Mouse (Mus musculus) heart, postnatal 10 days (tissue): ENCODE results near the gene Bpifb5. TPM values are rescaled to one million over a fixed set of nuclear protein-coding genes. Genes with fewer than 3 reads are reported as not detected.
"Not testable (repeated sequence)": the region's sequence is repeated elsewhere in the genome, so short reads cannot be mapped to it uniquely, and the experiment has no call there.

ENCODE experiments used
- DNase-seq, 2 experiments: peaks; one replicate each; pipeline ENCODE4 v3.0.0; 2021
- intact Hi-C: fragments of 180-260 bp; cut with DNase I; formaldehyde crosslinking; loops from one replicate; pipeline ENCODE4 v1.15.1; 2025
- total RNA-seq, 2 experiments: library from RNA; stranded (reverse); gene quantifications; 2 replicates each; pipeline ENCODE4 v1.2.3; 2021

Bpifb5 gene
- total RNA-seq, 2 experiments from 2014 or later, result not detected

DNA sequence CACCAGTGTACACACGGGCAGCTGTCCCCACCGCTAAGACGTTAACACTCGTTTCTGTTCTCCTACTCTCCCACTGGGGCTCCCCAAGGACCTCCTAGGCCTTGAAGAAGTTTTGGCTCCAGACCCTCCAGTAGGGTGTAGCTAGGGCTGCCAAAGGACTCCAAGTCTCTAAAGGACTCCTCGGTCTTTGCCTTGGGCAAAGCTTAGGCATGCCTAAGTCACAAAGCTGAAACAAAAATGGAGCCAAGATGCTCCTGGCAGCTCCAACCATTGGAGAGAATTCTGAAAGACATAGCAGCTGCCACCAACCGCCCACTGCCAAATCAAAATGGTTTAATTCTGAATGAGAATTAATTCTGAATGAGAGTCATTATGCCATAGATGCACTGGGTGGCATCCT is 9.9 kb downstream of the Bpifb5 start:
- DNase-seq, result no peak
- intact Hi-C loops, result no loop called here

DNA sequence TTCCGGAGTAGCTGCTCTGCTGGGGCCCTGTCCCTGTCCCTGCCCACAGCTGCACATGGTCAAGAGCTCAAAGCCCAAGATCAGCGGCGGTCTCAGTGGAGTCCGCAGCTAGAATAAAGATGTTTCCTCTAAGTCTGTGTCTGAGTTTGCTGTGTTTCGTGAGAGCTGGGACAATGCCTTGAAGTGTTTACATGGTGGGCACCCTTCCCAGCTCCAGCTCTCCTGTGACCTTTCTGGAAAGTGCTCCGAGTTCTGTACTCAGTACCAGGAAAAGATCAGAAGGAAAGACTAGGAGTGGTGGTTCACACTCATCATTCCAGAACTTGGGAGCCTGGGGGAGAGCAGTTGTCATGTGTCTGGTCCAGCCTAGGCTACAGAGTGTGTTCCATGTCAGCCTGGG is 17.2 kb downstream of the Bpifb5 start:
- intact Hi-C loops, result no loop called here
- no peak for DNase-seq

DNA sequence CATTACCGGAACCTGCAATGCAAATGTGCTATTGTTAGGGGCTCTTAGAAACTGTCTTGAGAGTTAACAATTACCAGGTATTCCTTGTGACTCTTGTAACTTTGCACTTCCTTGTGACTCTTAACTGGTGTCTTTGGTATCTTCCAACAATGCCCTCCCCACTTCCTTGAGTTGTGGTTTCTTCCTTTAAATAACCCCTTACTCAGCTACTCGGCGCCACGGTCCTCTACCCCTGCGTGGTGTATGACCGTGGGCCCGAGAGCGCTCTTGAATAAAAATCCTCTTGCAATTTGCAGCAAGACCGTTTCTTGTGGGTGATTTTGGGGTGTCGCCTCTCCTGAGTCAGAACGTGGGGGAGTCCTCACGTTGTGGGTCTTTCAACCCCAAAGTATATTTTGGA is 19.2 kb downstream of the Bpifb5 start:
- intact Hi-C loops, DNase-seq: not testable (repeated sequence)

DNA sequence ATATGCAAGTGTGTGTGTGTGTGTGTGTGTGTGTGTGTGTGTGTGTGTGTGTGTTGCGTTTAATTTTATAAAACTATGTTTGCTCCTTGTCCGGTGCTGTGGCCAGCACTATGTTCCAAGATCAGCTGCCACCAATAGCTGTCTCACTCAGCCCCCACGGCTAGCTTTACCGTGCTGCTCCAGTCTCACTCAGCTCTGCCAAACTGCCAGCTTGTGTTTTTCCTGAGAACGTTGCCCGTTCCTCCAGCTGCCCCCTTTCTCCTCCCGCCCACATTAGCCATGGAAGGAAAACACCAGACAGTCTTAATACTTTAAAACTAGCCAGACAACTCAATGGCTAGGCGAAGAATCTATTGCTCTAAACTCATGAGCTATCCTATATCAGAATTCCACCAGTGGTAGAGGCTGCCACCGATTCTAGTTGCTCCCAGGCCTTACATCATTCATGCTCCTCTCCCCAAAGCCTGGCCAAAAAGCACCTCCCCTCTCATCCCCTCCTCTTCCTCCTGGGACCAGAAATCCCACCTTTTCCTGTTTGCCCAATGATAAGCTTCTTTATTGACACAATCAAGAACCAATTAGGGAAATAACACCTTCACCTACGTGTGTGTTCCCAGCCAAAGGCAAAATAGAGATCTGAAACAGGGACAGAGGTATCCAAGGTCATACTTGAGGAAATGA is 20.0 kb downstream of the Bpifb5 start:
- intact Hi-C loops, result no loop called here
- no peak for DNase-seq

DNA sequence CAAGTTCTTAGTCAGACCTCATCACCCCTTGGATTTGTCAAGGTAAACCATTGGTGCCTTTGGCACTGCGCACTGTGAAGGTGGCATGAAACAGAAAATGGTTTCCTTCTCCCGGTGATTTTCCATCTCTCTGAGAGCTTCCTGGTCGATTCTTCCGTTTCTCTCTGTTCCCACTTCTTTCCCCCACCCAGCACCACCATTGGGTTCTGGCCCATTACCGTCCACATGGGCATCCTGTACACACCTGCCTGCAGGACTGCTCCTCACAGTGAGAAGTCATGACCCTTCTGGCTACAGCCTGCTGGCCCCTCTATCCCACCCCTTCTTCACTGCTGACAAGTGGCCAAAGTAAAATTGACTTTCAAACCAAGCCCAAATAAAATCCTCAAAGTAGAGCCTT is 21.8 kb downstream of the Bpifb5 start:
- DNase-seq, result no peak
- intact Hi-C loops, result no loop called here

DNA sequence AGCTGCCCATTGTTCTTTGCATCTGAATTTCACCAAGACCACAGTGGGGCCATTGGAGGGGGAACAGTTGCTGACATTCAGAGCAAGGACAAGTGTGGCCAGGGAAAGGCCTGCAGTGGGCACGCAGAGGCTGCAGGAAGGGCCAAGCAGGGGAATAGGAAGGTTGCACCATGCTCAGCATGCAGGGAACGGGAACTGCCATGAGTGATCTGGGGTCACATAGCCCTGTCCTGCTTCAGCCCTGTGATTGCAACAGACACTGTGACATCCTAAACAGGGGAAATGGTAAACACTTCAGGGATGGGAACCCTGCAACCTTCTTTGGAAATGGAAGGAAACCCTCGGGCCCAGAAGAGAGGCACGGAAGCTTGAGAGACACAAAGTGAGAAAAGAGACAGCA is 31.7 kb downstream of the Bpifb5 start:
- intact Hi-C loops, DNase-seq: not testable (repeated sequence)

DNA sequence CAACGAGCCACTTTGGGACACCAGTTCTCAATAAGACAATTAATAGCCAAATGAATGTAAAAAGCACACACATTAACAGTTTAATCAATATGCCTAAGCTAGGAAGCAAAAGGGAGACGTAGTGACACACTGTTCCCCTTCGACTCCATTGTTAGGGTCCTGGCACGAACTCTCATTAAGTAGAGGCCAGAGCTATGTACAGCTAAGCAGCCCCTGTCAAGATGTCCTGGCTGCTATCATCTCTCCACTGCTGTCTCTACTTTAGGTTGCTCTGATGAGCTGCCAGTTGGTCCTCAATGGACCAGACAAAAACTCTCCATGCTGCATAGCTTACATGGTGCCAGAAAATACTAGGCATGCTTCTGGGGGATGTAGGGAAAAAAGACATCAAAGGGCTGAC is 32.2 kb downstream of the Bpifb5 start:
- intact Hi-C loops, result no loop called here
- DNase-seq, result no peak

DNA sequence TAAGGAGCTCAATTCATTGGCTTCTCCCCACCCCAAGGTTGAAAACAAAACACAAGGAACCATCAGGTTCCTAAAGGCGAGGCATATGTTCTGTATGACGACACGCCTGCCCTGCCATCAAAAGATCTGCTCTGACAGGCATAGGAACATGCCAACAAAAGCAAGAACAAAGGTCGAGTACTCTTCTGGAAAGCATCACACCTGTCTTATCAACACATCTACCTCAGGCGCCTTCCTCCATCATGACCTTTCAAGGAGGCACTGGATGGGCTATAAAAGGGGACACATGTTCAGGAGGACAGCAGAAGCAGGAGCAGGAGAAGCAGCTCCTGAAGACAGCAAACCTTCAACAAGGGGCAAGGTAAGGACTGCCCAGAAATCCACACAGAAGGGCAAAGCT is 34.0 kb downstream of the Bpifb5 start, which contains the start of gene Bpifb9a:
Bpifb9a (plus strand) TSS at position 301 of the 400 bp plus-strand sequence.
- DNase-seq, intact Hi-C loops: not testable (repeated sequence)

DNA sequence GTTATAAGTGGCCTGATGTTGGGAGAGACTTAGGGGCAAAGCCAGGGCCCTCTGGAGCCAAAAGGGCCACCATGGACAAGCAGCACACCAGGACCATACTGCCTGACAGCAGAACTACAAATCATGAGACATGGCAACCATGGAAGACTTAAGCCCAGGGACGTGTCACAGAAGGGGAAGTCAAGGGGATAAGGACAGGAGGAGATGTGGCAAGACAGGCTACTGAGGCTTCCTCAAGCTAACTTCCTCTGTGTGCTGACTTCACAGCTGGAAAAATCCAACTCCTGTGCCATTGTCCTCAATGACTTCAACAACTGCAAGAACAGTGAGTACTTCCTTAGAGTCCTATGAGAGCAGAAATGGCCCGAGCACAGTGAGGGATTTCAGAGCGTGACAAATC is 40.9 kb downstream of the Bpifb5 start:
- not testable (repeated sequence) for DNase-seq

More for the DNA sequence above, 40.9 kb downstream of the Bpifb5 start:
- intact Hi-C loops, result not testable (repeated sequence)

Other genes with a start within 250 kb of the Bpifb5 start
- gene Bpifa6, start 248.8 kb upstream of the Bpifb5 start, total RNA-seq, result not detected
- under 1 TPM in 1 of 2 experiments, not detected in 1; 0.36 TPM for gene Bpifa2, start 215.5 kb upstream of the Bpifb5 start, total RNA-seq
- not detected for gene Bpifa3, start 93.4 kb upstream of the Bpifb5 start, total RNA-seq
- gene Bpifa1, start 80.9 kb upstream of the Bpifb5 start, total RNA-seq, result under 1 TPM in 1 of 2 experiments, not detected in 1; 0.24 TPM
- not detected for gene Bpifa5, start 61.1 kb upstream of the Bpifb5 start, total RNA-seq
- gene Bpifb1, start 32.9 kb upstream of the Bpifb5 start, total RNA-seq, result under 1 TPM; 0.15 to 0.24 TPM
- not detected for gene Bpifb9a, start 34.1 kb downstream of the Bpifb5 start, total RNA-seq
- not detected for gene Bpifb9b, start 83.5 kb downstream of the Bpifb5 start, total RNA-seq
- 10 to 100 TPM; 13.6 to 16.3 TPM for gene Cdk5rap1, start 149.3 kb downstream of the Bpifb5 start, total RNA-seq
- gene Snta1, start 184.4 kb downstream of the Bpifb5 start, total RNA-seq, result 100 to 1,000 TPM in 1 of 2 experiments, 10 to 100 TPM in 1; 82.6 to 106 TPM
- 10 to 100 TPM; 23.5 to 25.3 TPM for gene Cbfa2t2, start 212.7 kb downstream of the Bpifb5 start, total RNA-seq